Mouse (Mus musculus) stomach, postnatal 0 days (tissue): ENCODE results near the gene Zmiz1.

ENCODE experiments used
- CTCF ChIP-seq: IDR thresholded peaks from 2 replicates; pipeline ENCODE4 v1.5.1; 2016; ENCODE audit warnings: antibody characterized with exemption, low read depth, mild to moderate bottlenecking, moderate library complexity
- EP300 ChIP-seq: optimal IDR thresholded peaks from 2 replicates; pipeline ENCODE3; 2016; ENCODE audit warnings: antibody characterized with exemption

DNA sequence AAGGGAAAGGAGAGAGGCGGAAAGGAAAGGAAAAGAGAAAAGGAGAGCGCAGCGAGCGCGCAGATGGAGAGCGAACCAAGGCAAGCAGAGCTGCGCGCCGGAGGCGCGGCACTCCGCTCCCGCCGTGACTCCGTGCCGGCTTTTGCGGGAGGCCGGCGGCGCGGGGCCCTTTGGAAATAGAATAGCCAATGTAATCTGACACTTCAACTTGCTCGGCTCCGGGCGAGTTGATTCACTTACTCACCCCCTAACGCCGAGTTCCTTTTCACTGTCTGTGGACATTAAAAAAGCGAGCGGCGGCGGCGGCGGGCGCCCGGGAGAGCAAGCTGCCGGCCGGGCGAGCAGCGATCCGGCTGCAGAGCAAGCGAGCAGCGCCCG, at the start of gene Zmiz1:
- no peak for TF ChIP-seq CTCF
- no peak for TF ChIP-seq EP300
